Mouse (Mus musculus) urinary bladder, adult 2 months (tissue): ENCODE measurements around the gene Gm20388. TPM values are rescaled to one million over a fixed set of nuclear protein-coding genes. Genes with fewer than 3 reads are reported as not detected.

Experiments used
- DNase-seq: peaks from one replicate; pipeline ENCODE4 v3.0.0; 2022; ENCODE audit warnings: low spot score
- polyA plus RNA-seq: library from polyadenylated mRNA; depleted of rRNA; stranded (reverse); fragments of >200 nt; gene quantifications from 2 replicates; pipeline ENCODE4 v1.2.3, GENCODE M21; 2012

Gene Gm20388
- polyA plus RNA-seq, 1 experiment = 50.2 TPM

DNA sequence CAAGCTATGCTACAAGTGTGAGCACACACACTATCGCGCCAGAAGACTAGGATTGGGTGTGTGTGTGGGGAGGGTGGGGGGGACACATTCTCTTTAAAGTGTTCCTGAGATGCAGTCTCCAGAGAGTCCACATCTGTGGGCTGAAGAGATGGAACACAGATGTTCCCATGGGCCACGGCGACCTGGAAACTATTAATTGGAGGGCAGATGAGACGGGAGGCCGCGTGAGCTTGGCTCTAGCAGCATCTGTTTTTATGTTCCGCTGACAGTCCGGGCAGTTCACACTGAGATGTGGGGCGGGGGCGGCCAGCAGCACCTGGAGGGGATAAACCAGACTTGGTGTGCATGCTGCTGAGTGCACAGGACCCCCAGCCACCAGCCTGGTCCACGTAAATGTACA, 2247.0 kb downstream of the Gm20388 start:
- DNase-seq = no peak

DNA sequence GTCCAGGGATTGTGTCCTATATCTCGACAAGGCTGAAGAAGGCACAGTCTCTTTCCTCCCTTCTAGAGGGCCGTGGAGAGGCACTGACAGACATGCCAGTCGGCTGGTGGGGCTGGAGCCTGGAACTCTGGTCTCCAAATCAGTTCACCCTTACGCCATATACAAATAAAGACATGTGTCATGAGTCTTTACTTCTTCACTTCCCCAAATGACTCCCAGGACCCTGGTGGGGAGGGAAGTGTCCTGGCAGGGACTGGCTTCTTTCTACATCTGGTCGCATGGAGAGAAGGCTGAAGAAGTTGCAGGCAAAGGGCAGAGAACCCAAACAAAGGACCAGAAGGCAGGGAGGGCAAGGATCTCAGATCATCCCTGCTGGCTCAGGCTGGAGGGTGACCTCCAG, 2249.5 kb downstream of the Gm20388 start:
- no peak for DNase-seq

DNA sequence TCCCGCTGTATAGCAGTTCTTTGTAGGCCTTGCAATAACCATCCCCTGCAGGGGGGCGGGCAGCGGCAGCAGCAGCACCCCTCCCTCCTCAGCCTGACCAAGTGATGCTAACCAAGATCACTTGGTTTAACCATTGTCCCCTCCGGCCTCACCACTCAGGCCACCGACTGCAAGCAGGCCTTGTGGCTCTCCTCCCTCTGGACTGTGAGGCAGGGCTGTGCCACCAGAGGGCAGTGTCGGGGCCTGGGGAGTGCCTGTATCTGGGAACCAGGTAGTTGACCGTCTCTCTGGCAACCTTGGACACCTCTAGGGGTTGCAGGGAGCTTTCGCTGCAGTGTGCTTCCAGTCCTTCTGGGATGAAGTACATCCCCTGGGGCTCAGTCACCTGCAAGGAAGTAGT, 2252.4 kb downstream of the Gm20388 start:
- DNase-seq = peak; percentile 77

DNA sequence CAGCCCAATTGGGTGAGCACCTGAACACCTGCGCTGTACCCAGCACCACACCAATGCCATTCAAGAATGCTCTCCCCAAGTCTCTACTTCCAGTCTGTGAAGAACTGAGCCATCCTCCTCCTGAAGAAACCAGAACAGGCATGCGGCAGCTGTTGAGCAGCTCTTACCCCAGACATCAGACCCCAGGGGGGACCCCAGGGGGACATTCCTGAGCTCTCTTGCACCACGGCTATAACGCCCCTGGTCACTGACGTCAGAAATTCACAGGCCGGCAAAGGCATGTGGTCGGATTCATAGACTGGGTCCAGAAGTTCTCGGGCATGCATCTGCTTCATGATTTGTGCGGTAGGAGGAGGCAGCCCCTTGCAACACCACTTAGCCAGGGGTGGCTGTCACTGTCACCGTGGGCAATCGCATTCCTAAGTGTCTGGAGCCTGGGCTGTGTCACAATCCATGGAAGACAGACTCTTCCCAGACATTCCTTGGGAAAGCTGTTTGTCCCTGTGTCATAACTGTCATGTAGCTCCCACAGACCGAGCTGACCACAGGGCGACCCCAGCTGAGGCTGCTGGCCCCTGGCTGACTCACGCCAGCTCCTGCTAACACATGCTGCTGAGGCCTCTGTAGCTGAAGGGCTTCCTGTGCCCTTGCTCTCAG, 2256.7 kb downstream of the Gm20388 start:
- no peak for DNase-seq

DNA sequence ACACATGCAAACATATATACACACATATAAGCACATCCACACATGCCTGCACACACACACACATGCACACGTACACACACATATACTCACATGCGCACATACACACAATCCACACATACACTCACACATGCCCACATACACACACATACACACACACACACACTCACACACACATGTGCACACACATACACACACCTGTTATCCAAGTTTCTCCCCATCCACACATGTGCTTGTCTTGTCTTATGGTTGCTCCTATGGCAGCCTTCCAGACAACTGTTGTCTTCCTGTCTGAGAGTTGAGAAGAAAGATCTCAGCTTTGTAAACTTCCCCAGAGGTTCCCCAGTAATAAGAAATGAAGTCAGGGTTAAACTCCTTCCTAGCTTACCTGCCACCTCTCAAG, 2258.8 kb downstream of the Gm20388 start:
- DNase-seq = no peak

DNA sequence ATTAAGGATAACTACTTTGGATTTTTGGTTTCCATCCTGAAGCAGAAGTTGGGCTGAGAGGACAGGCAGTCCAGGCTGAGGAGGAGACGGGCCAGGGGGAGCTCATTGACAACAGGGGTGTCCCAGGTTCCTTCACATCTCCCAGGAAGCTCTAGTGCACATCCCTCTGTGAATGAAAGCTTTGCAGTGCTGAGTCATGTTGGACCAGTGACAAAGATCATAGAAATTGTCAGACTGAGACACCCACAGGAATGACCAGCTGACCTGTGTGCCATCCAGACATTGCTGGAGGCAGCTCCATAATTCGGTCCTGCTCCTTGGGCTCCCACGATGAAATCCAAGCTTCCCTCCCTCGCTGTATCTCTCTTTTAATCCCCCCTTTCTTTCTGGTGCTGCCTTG, 2261.2 kb downstream of the Gm20388 start:
- no peak for DNase-seq

DNA sequence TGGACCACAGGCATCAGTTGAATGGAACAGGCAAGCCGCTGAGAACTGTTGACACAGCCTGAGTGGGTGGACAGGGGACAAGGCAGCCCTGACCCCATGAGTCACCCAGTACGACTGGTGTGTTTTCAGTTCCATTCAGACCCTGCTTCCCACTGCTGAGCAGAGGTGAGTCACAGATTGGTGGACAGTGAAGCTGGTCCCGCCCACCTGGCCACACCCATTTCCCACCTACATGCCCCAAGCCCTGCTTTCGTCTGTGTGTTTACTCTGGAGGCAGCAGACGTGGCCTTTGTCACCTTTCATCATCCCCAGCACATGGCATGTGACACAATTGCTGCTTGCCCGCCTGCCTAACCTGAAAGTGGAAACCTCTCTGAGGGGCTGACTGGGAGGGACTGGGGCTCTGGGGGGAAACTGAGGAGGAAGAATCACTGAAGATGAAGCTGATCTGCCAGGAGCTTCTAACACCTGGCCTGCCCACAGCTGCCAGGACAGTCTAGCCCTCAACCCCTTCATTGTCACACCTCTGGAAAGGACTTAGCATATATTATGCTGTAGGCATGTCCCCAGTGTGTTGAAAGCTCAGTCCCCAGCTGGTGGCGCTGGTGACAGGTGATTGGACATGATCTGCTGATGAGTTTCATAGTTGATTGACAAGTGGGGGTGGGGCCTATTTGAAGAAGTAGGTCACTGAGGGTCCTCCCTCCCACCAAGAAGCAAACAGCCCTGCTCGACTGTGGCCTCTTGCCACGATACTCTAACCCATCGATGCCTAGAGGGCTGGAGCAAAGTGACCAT, 2263.7 kb downstream of the Gm20388 start:
- no peak for DNase-seq

DNA sequence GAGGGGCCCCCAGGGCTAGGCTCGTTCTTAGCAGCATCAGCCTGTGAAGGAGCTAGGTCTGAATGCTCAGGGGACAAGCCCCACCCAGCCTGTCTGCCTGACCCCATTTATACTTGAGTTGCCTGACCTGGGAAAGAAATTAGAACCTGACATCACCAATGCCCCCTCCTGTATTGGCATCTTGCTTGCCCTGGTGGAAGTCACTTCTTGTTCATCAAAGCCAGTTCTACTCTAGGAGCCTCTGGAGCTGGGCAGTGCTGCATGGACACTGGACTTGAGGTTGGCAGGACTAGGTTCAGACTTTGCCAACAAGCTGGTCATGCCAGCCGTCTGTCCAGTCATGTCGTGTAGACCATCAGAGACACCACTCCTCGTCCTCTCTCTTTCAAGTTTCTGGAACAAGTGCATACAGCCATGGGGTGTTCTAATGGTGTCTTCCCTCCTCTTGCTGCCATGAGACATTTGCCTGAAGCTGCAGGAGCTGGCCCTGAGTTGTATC, 2267.8 kb downstream of the Gm20388 start:
- DNase-seq = no peak

DNA sequence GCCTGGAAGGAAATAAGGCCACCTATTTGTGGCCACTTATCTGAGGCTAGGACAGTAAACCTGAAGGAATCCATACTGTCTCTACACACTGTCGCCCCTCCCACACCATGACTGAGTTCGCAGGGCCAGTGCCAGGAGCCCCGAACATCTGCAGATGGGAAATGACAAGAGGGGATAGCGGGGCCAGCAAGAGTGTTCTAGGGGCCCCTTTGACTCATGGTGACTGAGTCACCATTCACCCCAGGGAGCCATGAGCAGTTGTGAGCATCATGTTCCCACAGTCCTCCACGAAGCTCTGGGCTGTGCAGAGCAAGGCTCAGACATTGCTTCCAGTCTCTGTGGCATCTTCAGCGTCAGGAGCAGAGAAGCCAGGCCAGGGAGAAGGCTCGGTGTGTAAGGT, 2268.7 kb downstream of the Gm20388 start:
- DNase-seq = no peak

DNA sequence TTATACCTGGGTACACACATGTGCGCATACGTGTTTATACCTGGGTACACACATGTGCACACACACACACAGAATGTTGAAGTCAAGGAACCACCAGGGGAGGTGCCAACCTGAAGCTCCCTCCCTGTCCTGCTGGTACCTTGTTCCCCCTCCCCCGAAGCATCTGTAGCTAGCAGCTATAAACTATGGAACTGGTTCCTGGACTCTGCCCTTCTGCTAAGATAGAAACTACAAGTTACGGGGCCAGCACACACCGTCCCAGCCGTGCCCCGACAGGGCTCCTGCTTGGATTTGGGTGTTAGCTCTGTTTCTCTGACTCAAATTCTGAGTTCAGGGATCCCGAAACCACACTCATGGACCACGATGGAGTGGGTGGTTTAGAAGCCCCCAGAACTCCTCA, 2269.5 kb downstream of the Gm20388 start:
- no peak for DNase-seq

DNA sequence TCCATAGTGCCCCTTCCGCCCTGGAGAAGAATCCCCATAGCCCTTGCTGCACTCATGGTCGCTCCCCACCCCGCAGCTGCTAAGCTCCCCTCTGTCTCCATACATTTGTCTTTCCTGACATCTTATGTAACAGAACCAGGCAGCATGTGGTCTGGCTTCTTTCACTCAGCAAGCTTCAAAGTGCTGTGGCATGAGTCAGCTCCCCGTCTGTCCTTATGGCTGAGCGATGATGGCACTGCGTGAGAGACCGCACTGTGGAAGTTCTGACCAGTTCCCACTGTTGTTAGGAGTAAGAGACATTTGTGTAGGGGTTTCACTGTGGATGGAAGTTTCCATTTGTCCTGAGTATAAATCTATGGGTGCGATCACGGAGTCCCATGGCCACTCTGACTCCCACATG, 2270.8 kb downstream of the Gm20388 start:
- no peak for DNase-seq

DNA sequence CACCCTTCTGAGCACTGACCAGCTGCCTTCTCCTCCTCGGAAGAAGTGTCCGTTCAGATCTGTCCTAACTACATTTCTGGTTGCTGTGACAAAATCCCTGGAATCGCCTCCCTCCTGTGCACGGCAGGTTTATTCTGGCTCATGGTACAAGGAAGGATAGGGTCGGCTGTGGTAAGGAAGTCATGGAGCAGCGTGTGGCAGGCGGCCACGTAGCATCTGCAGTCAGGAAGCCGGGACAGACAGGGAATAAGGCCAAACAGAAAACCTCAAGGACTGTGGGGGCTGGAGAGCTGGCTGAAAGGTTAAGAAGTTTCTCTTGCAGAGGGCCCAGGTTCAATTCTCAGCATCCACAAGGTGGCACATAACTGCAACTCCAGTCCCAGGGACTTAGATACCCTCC, 2271.3 kb downstream of the Gm20388 start:
- DNase-seq = no peak

DNA sequence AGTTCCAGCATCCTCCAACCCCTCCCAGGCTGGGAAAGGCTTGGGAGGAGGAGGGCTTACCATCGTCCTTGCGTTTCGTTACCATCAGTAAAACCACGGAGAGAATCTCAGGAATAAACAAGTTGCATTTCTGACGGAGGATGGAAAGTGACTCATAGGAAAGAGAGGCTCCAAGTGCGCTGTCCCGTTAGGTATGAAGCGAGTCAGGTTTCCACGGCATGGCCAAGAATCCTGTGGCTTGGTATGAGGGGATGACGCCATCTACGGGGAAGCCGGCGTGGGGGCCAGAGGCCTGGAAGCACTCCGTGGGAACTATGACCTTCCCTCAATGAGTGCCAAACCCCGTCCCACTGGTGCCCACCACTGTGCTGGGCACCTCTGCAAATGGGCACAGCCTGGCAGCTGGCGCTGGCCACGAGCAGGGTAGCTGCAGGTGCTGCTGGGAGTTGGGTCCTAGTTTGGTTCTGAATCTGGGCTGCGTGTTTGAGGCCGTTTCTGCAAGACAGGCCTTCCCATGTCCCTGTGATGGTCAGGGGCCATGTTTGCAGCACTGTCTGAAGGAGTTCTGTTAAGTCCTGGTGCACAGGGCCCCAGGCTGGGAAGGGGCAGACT, 2275.8 kb downstream of the Gm20388 start:
- DNase-seq = no peak

DNA sequence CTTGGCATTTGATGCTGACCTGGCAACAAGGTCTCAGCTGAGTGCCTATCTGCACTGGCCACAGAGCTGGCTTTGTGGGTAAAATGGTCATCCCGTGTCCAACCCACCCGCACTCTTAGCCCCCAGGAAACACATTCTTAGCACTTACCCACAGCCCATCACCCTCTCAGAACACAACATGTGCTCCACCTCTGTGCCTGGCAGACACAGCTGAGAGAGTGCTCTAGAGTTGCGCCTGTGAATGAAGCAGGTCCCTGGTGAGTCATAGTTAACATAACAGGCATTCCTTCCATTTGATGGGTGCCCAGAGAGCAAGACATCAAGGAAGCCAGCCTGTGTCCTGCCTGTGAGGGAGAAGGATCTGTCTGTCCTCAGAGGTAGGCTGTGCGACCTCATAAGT, 2276.6 kb downstream of the Gm20388 start:
- DNase-seq = no peak

DNA sequence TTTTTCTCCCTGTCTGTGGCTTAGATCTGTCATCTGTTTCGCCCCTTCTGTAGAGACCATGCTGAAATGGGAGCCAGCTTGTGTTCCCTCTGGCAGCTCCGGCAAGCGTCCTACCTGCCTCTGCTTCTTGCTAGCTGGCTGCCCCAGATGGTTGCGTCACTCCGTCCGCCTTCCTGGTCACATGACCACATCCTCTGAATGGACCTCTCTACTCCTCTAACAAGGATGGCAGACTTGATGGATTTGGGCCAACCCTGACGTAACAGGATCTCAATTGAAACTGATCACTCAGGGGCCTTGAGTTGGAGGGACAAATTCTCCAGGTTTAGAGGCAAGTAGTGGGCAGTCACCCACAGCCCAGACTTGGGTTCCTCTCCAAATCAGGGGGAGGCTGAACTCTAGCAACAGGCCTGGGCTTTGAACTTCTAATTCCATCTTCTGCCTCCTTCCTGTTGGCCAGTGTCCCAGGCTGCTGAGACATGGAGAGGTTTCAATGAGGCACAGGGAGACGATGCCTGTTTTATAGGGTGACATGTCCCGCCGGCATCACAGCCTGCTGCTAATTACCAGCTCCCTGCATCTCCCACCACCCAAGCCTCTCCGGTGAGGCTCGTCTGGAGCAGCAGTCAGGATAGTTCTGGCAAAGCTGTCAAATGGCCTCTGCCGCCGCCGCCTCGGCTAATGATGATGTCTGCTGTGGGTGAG, 2279.9 kb downstream of the Gm20388 start:
- no peak for DNase-seq

DNA sequence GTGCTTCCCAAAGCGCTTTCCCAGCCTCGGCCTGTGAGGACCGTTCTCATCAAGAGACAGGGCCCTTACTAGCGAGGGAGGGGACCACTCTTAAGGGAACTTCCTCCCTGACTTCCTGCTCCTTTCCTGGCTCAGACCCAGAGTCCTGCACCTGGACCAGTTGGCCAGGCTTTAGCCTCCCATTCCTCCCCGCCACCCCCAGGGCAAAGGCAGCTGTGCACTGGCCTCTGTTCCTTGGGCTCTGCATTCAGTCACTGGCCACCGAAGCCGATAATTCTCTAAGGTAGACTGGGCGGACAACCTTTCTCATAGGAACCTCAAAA, 2280.4 kb downstream of the Gm20388 start:
- no peak for DNase-seq

DNA sequence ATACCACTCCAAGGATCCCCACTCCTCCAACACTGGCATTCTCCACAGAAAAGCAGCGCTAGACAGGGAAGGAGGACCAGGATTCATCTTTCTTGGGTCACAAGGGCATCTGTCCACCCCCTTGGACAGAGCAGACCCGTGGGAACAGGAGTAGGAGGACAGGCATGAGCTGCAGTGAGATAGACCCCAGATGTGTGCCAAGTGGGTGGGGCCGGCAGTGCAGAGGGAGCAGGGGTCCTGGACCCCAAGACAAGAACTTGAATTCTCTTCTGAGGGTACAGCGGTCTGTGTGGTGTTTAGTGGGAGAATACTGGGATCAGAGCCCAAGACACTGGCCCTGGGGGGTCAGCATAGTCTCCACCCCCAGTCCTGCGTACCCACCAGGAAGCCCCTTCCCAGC, 2282.1 kb downstream of the Gm20388 start:
- DNase-seq = no peak

DNA sequence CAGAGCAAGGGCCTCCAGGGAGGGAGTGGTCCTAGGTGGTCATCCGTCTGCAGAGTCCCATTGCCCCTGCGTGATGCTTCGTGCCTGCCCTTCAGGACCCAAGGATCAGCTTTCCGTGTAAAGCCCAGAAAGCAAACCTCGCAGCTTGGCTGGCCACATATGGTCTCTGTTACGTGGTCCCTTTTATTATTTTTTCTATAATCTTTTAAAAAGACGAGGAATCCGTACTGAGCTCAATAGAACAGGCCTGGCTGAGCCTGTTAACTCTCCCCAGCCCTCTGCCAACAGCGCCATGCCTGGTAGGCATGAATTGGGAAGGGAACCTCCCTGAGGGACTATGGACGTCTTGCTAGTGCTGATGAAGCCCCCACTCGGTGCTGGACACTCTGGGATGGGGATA, 2282.9 kb downstream of the Gm20388 start:
- DNase-seq = no peak

DNA sequence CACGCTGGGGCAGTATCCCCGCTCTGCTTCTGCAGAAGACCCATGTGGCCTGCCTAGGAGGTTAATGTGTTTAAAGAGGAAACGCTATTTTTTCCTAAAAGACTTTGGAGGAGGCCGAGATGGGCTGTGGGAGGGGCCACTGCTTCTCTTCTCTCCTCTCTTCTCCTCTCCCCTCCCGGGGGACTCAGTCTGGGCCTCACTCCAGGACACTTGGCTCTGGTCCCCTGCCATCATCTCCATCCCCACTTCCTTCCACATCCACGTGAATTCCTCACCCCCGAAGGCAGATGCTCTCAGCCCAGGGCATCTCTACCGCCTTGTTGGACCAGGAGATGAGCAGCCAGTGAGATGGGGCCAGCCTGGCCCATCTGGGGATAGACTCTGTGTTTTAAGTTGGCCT, 2283.8 kb downstream of the Gm20388 start:
- DNase-seq = no peak

DNA sequence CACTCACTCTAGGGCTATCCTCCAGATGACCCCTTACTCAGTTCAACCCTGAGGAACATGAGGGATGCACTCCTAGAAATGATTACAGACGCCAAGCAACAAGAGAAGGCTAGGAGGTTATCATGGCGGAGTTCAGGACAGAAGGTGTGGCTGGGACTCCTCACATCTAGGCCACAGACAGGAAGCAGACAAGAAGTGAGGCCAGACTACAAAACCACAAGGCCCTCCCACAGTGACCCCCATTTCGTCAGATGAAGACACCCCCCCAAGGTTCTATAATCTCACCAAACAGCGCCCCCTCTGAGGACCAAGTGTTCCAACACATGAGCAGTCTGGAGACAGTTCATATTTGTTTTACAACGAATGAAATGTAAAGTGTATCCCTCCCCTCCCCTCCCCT, 2286.7 kb downstream of the Gm20388 start:
- no peak for DNase-seq

DNA sequence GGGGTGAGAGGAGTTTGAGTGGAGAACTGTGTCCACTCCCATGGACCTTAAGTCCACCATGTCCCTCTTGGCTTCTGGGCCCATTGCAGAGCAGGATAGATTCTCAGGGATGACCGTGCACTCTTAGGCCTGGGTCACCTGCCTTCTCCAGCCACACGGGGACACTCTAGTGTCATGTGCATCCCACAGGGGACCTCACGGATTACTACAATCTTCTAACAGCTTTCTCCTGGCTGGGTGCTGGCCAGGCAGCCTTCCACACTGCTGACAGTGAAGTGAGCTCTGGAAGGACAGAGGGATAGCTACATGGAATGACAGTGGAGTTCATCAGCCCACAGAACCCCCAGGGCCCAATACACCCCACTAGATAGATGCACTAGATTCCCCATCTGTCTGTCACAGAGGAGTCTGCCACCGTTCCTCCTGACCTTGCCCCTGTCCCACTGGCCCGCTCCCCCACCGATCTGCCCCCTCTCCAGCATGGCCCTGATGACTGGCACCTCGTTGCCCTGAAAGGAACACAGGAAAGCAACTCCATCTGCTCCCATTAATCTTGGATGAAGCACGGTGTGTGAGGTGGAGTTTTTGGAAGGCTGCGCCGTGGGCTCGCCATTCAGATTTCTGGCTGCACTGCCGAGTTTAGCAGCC, 2287.9 kb downstream of the Gm20388 start:
- no peak for DNase-seq

DNA sequence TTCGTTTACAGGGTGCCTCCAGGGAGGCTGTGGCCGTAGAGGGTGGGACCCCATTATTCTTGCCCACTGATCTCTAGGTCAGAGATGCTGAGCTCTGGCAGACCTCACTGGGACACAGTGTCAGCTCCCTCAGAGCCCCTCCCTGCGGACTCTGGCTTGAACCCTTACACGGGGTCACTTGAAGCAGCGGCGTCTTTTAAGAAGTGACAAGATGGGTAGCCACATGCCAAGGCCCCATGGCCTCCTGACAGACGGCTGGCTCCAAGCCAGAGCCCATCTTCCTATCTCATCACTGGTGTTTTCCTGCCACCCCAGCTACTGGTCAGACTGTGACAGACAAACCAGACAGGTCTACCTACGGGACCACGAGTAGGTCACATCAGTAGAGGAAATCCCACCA, 2288.6 kb downstream of the Gm20388 start:
- DNase-seq = no peak
